Mouse (Mus musculus): ENCODE data around the gene Ccdc78. TPM values are rescaled to one million over a fixed set of nuclear protein-coding genes. Genes with fewer than 3 reads are reported as not detected.

Ccdc78 gene
- polyA plus RNA-seq, 1 experiment from 2014 or later: 0.11 TPM

GRCm38 (mm10) chr17:25791320-25791842, 5.0 kb downstream of the Ccdc78 start:
- Histone ChIP-seq H3K27ac (ENCODE audit: low read depth, low read length) (peak overlapping the region; percentile 75; the same call in 1 of the 2 replicates), H3K4me3 (ENCODE audit: low read depth, low read length) (peak overlapping the region; percentile 82), H3K4me1 (ENCODE audit: control insufficient read depth, insufficient read depth, low read length) (peaks cover 48% of the 10 kb centered on the region), H3K9ac (ENCODE audit: low read length) (peak overlapping the region; percentile 87), H3K9me3 (ENCODE audit: control insufficient read depth, low read length) (no peaks in the 10 kb centered on the region), H3K27me3 (ENCODE audit: control insufficient read depth, insufficient read depth, low read length) (no peaks in the 10 kb centered on the region), H3K36me3 (ENCODE audit: control insufficient read depth, insufficient read depth, low read length) (0 out of 2 replicates have a peak, but pooled peaks cover 2% of the 10 kb centered on the region), H3K4me2 (peak overlapping the region; percentile 98)
- DNase-seq (ENCODE audit: low spot score, missing footprints) (no peak), ATAC-seq (ENCODE audit: low FRiP score) (0 out of 2 replicates have a peak, but pooled peaks have one; percentile 0)
- 27% methylated on average over 19 of the region's 19 CpGs for WGBS

GRCm38 (mm10) chr17:25791843-25792527, 5.6 kb downstream of the Ccdc78 start:
- ATAC-seq (ENCODE audit: low FRiP score) (peak; percentile 45), DNase-seq (ENCODE audit: low spot score, missing footprints) (peak; percentile 99)
- Histone ChIP-seq H3K27ac (ENCODE audit: low read depth, low read length) (peak overlapping the region; percentile 75), H3K36me3 (ENCODE audit: control insufficient read depth, insufficient read depth, low read length) (0 out of 2 replicates have a peak, but pooled peaks cover 2% of the 10 kb centered on the region), H3K9ac (ENCODE audit: low read length) (peak overlapping the region; percentile 87), H3K4me3 (ENCODE audit: low read depth, low read length) (peak overlapping the region; percentile 82), H3K4me1 (ENCODE audit: control insufficient read depth, insufficient read depth, low read length) (peaks cover 48% of the 10 kb centered on the region), H3K9me3 (ENCODE audit: control insufficient read depth, low read length) (no peaks in the 10 kb centered on the region), H3K4me2 (peak overlapping the region; percentile 98), H3K27me3 (ENCODE audit: control insufficient read depth, insufficient read depth, low read length) (no peaks in the 10 kb centered on the region)
- under 1% methylated on average over 45 of the region's 45 CpGs for WGBS

- under 1% methylated on average over 14 of the region's 14 CpGs for WGBS
- ATAC-seq (ENCODE audit: low FRiP score): peak; percentile 16; the same call in 1 of the 2 replicates
- 0 out of 2 replicates have a peak, but pooled peaks cover 2% of the 10 kb centered on the region for H3K36me3 ChIP-seq (ENCODE audit: control insufficient read depth, insufficient read depth, low read length)
- DNase-seq (ENCODE audit: low spot score, missing footprints): no peak
- no peaks in the 10 kb centered on the region for H3K9me3 ChIP-seq (ENCODE audit: control insufficient read depth, low read length)
- H3K4me3 ChIP-seq (ENCODE audit: low read depth, low read length): peak within 1 kb of the TSS; percentile 82
- H3K27me3 ChIP-seq (ENCODE audit: control insufficient read depth, insufficient read depth, low read length): no peaks in the 10 kb centered on the region
- peak within 1 kb of the TSS; percentile 98 for H3K4me2 ChIP-seq
- peak within 1 kb of the TSS; percentile 75 for H3K27ac ChIP-seq (ENCODE audit: low read depth, low read length)
- peak within 1 kb of the TSS; percentile 87 for H3K9ac ChIP-seq (ENCODE audit: low read length)
- H3K4me1 ChIP-seq (ENCODE audit: control insufficient read depth, insufficient read depth, low read length): peaks cover 54% of the 10 kb centered on the region
Observed at GRCm38 (mm10) chr17:25792615-25793014, 6.2 kb downstream of the Ccdc78 start, which contains the start of gene Fam173a. TSS of gene Fam173a (minus strand) at chr17:25792901.

- H3K9ac ChIP-seq (ENCODE audit: low read length): peak overlapping the region; percentile 87
- ATAC-seq (ENCODE audit: low FRiP score): peak; percentile 48
- H3K4me3 ChIP-seq (ENCODE audit: low read depth, low read length): peak overlapping the region; percentile 89
- peak overlapping the region; percentile 98 for H3K4me2 ChIP-seq
- H3K9me3 ChIP-seq (ENCODE audit: control insufficient read depth, low read length): no peaks in the 10 kb centered on the region
- peaks cover 55% of the 10 kb centered on the region for H3K4me1 ChIP-seq (ENCODE audit: control insufficient read depth, insufficient read depth, low read length)
- 28% methylated on average over 13 of the region's 13 CpGs for WGBS
- DNase-seq (ENCODE audit: low spot score, missing footprints): peak; percentile 91
- H3K36me3 ChIP-seq (ENCODE audit: control insufficient read depth, insufficient read depth, low read length): 0 out of 2 replicates have a peak, but pooled peaks cover 2% of the 10 kb centered on the region
- no peaks in the 10 kb centered on the region for H3K27me3 ChIP-seq (ENCODE audit: control insufficient read depth, insufficient read depth, low read length)
- H3K27ac ChIP-seq (ENCODE audit: low read depth, low read length): peak overlapping the region; percentile 75
Observed at GRCm38 (mm10) chr17:25794197-25794596, 7.8 kb downstream of the Ccdc78 start.

GRCm38 (mm10) chr17:25794998-25795397, 8.6 kb downstream of the Ccdc78 start:
- Histone ChIP-seq H3K4me2 (peak overlapping the region; percentile 98), H3K4me3 (ENCODE audit: low read depth, low read length) (peak overlapping the region; percentile 89), H3K27ac (ENCODE audit: low read depth, low read length) (peak overlapping the region; percentile 75), H3K27me3 (ENCODE audit: control insufficient read depth, insufficient read depth, low read length) (no peaks in the 10 kb centered on the region), H3K4me1 (ENCODE audit: control insufficient read depth, insufficient read depth, low read length) (peaks cover 55% of the 10 kb centered on the region), H3K36me3 (ENCODE audit: control insufficient read depth, insufficient read depth, low read length) (no peaks in the 10 kb centered on the region), H3K9ac (ENCODE audit: low read length) (peak overlapping the region; percentile 87), H3K9me3 (ENCODE audit: control insufficient read depth, low read length) (no peaks in the 10 kb centered on the region)
- DNase-seq (ENCODE audit: low spot score, missing footprints): no peak
- ATAC-seq (ENCODE audit: low FRiP score): no peak
- 51% methylated on average over 17 of the region's 17 CpGs for WGBS

- no peaks in the 10 kb centered on the region for H3K9me3 ChIP-seq (ENCODE audit: control insufficient read depth, low read length)
- ATAC-seq (ENCODE audit: low FRiP score): peak; percentile 61
- H3K4me1 ChIP-seq (ENCODE audit: control insufficient read depth, insufficient read depth, low read length): peaks cover 55% of the 10 kb centered on the region
- peak within 1 kb of the TSS; percentile 98 for H3K4me2 ChIP-seq
- WGBS: 4% methylated on average over 6 of the region's 6 CpGs
- DNase-seq (ENCODE audit: low spot score, missing footprints): peak; percentile 95
- H3K4me3 ChIP-seq (ENCODE audit: low read depth, low read length): peak within 1 kb of the TSS; percentile 89
- no peaks in the 10 kb centered on the region for H3K27me3 ChIP-seq (ENCODE audit: control insufficient read depth, insufficient read depth, low read length)
- H3K36me3 ChIP-seq (ENCODE audit: control insufficient read depth, insufficient read depth, low read length): no peaks in the 10 kb centered on the region
- H3K9ac ChIP-seq (ENCODE audit: low read length): peak within 1 kb of the TSS; percentile 87
- H3K27ac ChIP-seq (ENCODE audit: low read depth, low read length): peak within 1 kb of the TSS; percentile 75
Observed at GRCm38 (mm10) chr17:25795609-25796092, 9.3 kb downstream of the Ccdc78 start, which contains the start of gene AC134908.4. TSS of gene AC134908.4 (minus strand) at chr17:25795659.

- ATAC-seq (ENCODE audit: low FRiP score) (no peak), DNase-seq (ENCODE audit: low spot score, missing footprints) (peak; percentile 96)
- Histone ChIP-seq H3K4me1 (ENCODE audit: control insufficient read depth, insufficient read depth, low read length) (peaks cover 49% of the 10 kb centered on the region), H3K27ac (ENCODE audit: low read depth, low read length) (peak overlapping the region; percentile 75), H3K9ac (ENCODE audit: low read length) (peak overlapping the region; percentile 87), H3K36me3 (ENCODE audit: control insufficient read depth, insufficient read depth, low read length) (no peaks in the 10 kb centered on the region), H3K9me3 (ENCODE audit: control insufficient read depth, low read length) (no peaks in the 10 kb centered on the region), H3K27me3 (ENCODE audit: control insufficient read depth, insufficient read depth, low read length) (no peaks in the 10 kb centered on the region), H3K4me3 (ENCODE audit: low read depth, low read length) (peak overlapping the region; percentile 89), H3K4me2 (peak overlapping the region; percentile 98)
- WGBS: under 1% methylated on average over 36 of the region's 37 CpGs
Observed at GRCm38 (mm10) chr17:25796211-25796771, 9.9 kb downstream of the Ccdc78 start.

GRCm38 (mm10) chr17:25796951-25797369, 10.6 kb downstream of the Ccdc78 start, which contains the start of gene Metrn:
TSS of gene Metrn (minus strand) at chr17:25797136.
- no peaks in the 10 kb centered on the region for H3K27me3 ChIP-seq (ENCODE audit: control insufficient read depth, insufficient read depth, low read length)
- ATAC-seq (ENCODE audit: low FRiP score): peak; percentile 76
- no peaks in the 10 kb centered on the region for H3K9me3 ChIP-seq (ENCODE audit: control insufficient read depth, low read length)
- H3K36me3 ChIP-seq (ENCODE audit: control insufficient read depth, insufficient read depth, low read length): no peaks in the 10 kb centered on the region
- peak within 1 kb of the TSS; percentile 89 for H3K4me3 ChIP-seq (ENCODE audit: low read depth, low read length)
- peak within 1 kb of the TSS; percentile 87 for H3K9ac ChIP-seq (ENCODE audit: low read length)
- H3K27ac ChIP-seq (ENCODE audit: low read depth, low read length): peak within 1 kb of the TSS; percentile 75
- peak within 1 kb of the TSS; percentile 98 for H3K4me2 ChIP-seq
- WGBS: under 1% methylated on average over 34 of the region's 35 CpGs
- H3K4me1 ChIP-seq (ENCODE audit: control insufficient read depth, insufficient read depth, low read length): peaks cover 45% of the 10 kb centered on the region
- DNase-seq (ENCODE audit: low spot score, missing footprints): peak; percentile 96
